Mouse (Mus musculus) ES-E14 (cell line): ENCODE measurements around the gene Nav3. TPM values are rescaled to one million over a fixed set of nuclear protein-coding genes. Genes with fewer than 3 reads are reported as not detected.

Source experiments
- DNase-seq: peaks from one replicate; pipeline ENCODE4 v3.0.0-alpha.2; 2013; ENCODE audit warnings: low read depth, low spot score
- H3K27ac ChIP-seq: 2 replicates; pipeline ENCODE4 v1.5.1; 2012; ENCODE audit warnings: low read depth, mild to moderate bottlenecking, low read length, moderate library complexity, mixed read lengths; ENCODE audit not compliant: poor library complexity, insufficient read depth, severe bottlenecking
- H3K36me3 ChIP-seq: 2 replicates; pipeline ENCODE4 v1.6.1; 2012; ENCODE audit warnings: mild to moderate bottlenecking, low read length, moderate library complexity, mixed read lengths; ENCODE audit not compliant: control insufficient read depth, poor library complexity, insufficient read depth, severe bottlenecking
- H3K4me1 ChIP-seq, 2 experiments: fragments of 150-350 bp in 1 of 2; sonication (generic) in 1 of 2; 2 replicates each; pipeline ENCODE4 v1.6.1; 2012; ENCODE audit warnings: low read length in 2 of 2, mild to moderate bottlenecking in 1 of 2, mixed read lengths in 1 of 2; ENCODE audit not compliant: control insufficient read depth in 2 of 2, insufficient read depth in 2 of 2, poor library complexity in 1 of 2
- H3K4me3 ChIP-seq, 2 experiments: fragments of 150-350 bp in 1 of 2; sonication (generic) in 1 of 2; 2 replicates each; pipeline ENCODE4 v1.5.1; 2012; ENCODE audit warnings: low read length in 2 of 2, low read depth in 1 of 2, mild to moderate bottlenecking in 1 of 2, mixed read lengths in 1 of 2; ENCODE audit not compliant: insufficient read depth in 1 of 2, poor library complexity in 1 of 2, severe bottlenecking in 1 of 2
- H3K9ac ChIP-seq: 2 replicates; pipeline ENCODE4 v1.6.1; 2012; ENCODE audit warnings: low read depth, mild to moderate bottlenecking, low read length, mixed read lengths; ENCODE audit not compliant: poor library complexity, insufficient read depth, severe bottlenecking
- H3K9me3 ChIP-seq: fragments of 150-350 bp; sonication (generic); 2 replicates; pipeline ENCODE4 v1.6.1; 2012; ENCODE audit warnings: low read depth, mild to moderate bottlenecking, low read length; ENCODE audit not compliant: control insufficient read depth, insufficient read depth
- CHD2 ChIP-seq: IDR thresholded peaks from 2 replicates; pipeline ENCODE4 v1.6.1; 2014; ENCODE audit warnings: mild to moderate bottlenecking, low read depth, low read length, inconsistent platforms
- HCFC1 ChIP-seq: IDR thresholded peaks from 2 replicates; pipeline ENCODE4 v1.6.1; 2012; ENCODE audit warnings: low read length, inconsistent platforms, borderline replicate concordance; ENCODE audit not compliant: insufficient read depth
- MAFK ChIP-seq: IDR thresholded peaks from 2 replicates; pipeline ENCODE4 v1.6.1; 2014; ENCODE audit warnings: mild to moderate bottlenecking, low read depth, low read length, inconsistent platforms; ENCODE audit not compliant: insufficient read depth
- ZC3H11A ChIP-seq: IDR thresholded peaks from 2 replicates; pipeline ENCODE4 v1.6.1; 2012; ENCODE audit warnings: low read depth, mild to moderate bottlenecking, inconsistent platforms, low read length, borderline replicate concordance
- ZNF384 ChIP-seq: IDR thresholded peaks from 2 replicates; pipeline ENCODE4 v1.6.1; 2012; ENCODE audit warnings: low read depth, low read length, inconsistent platforms
- in situ Hi-C, 2 experiments: fragments of 600-800 bp; cut with MboI; formaldehyde crosslinking; loops; one replicate each; pipeline ENCODE4 v1.15.1; 2025; ENCODE audit warnings: low sequenced_read_pairs in 2 of 2, inconsistent platforms in 1 of 2; ENCODE audit not compliant: unreplicated experiment in 2 of 2
- total RNA-seq: library from RNA; depleted of rRNA; stranded (reverse); fragments of 300-350 nt; gene quantifications from 2 replicates; pipeline ENCODE4 v1.2.3, GENCODE M21; 2012

The Nav3 gene
- total RNA-seq, 1 experiment: 1.4 TPM

DNA sequence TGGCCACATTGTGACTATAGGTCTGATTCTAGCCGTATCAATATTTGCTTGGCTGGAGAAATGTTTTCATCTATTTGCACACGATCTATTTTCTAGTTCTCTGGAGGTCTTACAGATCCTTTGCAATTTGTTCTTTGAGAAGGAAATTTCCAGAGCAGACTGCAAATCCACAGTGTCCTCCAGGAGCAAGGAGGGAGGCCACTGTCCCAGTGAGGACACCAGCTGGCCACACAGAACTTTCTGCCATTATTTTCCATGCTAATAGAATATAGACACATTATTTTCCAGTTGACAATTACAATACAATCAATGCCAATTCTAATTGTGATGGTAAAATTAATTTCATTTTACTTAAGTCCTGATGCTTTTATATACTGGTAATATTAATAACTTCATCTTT lies 783.1 kb downstream of the Nav3 start:
- Histone ChIP-seq H3K9me3 (no peaks in the 10 kb centered on the region), H3K9ac (no peak overlapping the region), H3K36me3 (no peaks in the 10 kb centered on the region), H3K27ac (no peak overlapping the region), H3K4me1 (no peaks in the 10 kb centered on the region), H3K4me3 (no peak overlapping the region)
- in situ Hi-C loops: no loop called here
- no peak for TF ChIP-seq ZC3H11A
- no peak for TF ChIP-seq CHD2
- no peak for TF ChIP-seq HCFC1
- TF ChIP-seq ZNF384: no peak
- no peak for DNase-seq

DNA sequence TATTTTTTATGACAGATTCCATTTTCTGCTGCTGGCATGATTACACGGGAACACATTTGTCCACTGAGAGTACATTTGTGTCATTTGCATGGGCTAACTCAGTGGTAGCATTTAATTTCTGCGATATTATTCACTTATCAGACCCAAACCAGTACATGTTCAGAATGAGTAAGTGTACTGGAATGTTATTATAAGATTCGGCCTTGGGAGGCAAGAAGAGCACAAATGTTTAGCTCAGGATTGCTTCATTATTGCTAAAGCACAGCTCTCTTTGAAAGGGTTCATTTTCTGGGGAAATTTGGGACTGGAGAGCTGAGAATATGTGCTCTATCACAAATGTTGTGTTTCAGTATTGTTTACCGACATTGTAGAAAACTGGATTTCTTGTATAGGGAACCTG lies 788.6 kb downstream of the Nav3 start:
- Histone ChIP-seq H3K4me3 (no peak overlapping the region), H3K27ac (no peak overlapping the region), H3K9me3 (no peaks in the 10 kb centered on the region), H3K9ac (no peak overlapping the region), H3K36me3 (no peaks in the 10 kb centered on the region), H3K4me1 (peaks cover 0 to 1% of the 10 kb centered on the region in 2 experiments; a peak in 1 of 4 replicates)
- TF ChIP-seq HCFC1 (no peak), ZC3H11A (no peak), ZNF384 (no peak), MAFK (no peak), CHD2 (no peak)
- DNase-seq: no peak
- in situ Hi-C loops: no loop called here

GRCm38 (mm10) chr10:109664629-109665317 lies 791.2 kb downstream of the Nav3 start:
- TF ChIP-seq HCFC1: no peak
- TF ChIP-seq ZC3H11A: no peak
- H3K4me3 ChIP-seq: no peak overlapping the region
- peak; percentile 62 for DNase-seq
- H3K9ac ChIP-seq: no peak overlapping the region
- no peaks in the 10 kb centered on the region for H3K9me3 ChIP-seq
- H3K4me1 ChIP-seq: peaks cover 0 to 1% of the 10 kb centered on the region in 2 experiments; a peak in 1 of 4 replicates
- H3K27ac ChIP-seq: no peak overlapping the region
- H3K36me3 ChIP-seq: no peaks in the 10 kb centered on the region
- in situ Hi-C loops: no loop called here

DNA sequence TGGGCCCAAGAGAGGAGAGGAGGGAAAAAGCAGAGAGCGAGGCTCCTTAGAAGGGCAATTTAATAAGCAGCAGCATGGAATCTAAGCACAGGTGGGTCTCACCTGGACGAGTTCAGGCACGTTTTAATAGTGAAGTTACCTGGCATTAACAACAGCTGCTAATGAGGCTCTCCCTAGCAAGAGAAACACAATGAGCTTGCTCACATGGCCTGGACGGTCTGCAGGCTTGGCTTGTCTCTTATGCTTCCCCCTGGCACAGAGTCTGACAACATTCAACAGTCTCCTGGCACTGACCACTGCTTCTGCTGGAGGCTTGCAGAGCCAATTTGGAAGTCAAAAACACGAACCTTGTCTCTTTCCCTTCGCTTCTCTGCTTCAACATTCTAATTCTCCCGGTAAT lies 804.5 kb downstream of the Nav3 start:
- H3K27ac ChIP-seq: no peak overlapping the region
- TF ChIP-seq ZC3H11A (no peak), MAFK (no peak), CHD2 (no peak), ZNF384 (no peak), HCFC1 (no peak)
- no peak overlapping the region for H3K4me3 ChIP-seq
- H3K9me3 ChIP-seq: no peaks in the 10 kb centered on the region
- in situ Hi-C loops: no loop called here
- no peaks in the 10 kb centered on the region for H3K4me1 ChIP-seq
- H3K36me3 ChIP-seq: no peaks in the 10 kb centered on the region
- H3K9ac ChIP-seq: no peak overlapping the region
- no peak for DNase-seq

DNA sequence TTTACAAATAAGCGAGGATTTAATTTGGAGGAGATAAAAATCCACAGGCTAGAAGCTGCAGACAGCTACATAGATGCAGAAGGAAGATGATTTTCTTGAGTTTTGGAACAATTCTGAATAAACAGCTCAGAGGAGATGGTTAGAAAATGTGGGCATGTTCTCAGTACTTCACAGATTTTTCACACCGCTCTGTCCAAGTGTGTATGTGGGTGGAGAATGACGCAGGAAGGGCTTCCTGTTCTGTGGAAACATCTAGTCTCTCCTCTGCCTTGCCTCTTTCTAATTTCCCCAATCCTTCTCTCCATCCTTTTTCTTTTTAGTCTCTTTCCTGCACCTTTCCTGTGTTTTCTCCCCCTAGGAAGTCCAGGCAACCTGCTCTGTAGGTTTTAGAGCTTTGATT lies 812.4 kb downstream of the Nav3 start:
- Histone ChIP-seq H3K9me3 (no peaks in the 10 kb centered on the region), H3K9ac (no peak overlapping the region), H3K27ac (no peak overlapping the region), H3K4me3 (no peak overlapping the region), H3K4me1 (no peaks in the 10 kb centered on the region), H3K36me3 (no peaks in the 10 kb centered on the region)
- in situ Hi-C loops: no loop called here
- DNase-seq: no peak
- no peak for TF ChIP-seq ZC3H11A
- no peak for TF ChIP-seq HCFC1
- TF ChIP-seq ZNF384: no peak
- no peak for TF ChIP-seq MAFK
- no peak for TF ChIP-seq CHD2
